Mouse (Mus musculus) embryonic facial prominence, embryonic 12.5 days (tissue): ENCODE data around the gene Gm17509. TPM values are rescaled to one million over a fixed set of nuclear protein-coding genes. Genes with fewer than 3 reads are reported as not detected.
A peak's percentile ranks its signal among the peaks of the same experiment; 100 is the strongest.

Experiments used
- ATAC-seq: fragments of 200-750 bp; cut with Nextera tagmentation; 2 replicates; pipeline ENCODE4 v1.8.0; 2017; ENCODE audit not compliant: insufficient number of reproducible peaks, insufficient read depth, low FRiP score, low TSS enrichment
- H3K27ac ChIP-seq: fragments of 300-500 bp; sonication (generic); 2 replicates; pipeline ENCODE4 v1.5.1; 2016; ENCODE audit warnings: mild to moderate bottlenecking
- H3K27me3 ChIP-seq: fragments of 300-500 bp; sonication (generic); 2 replicates; pipeline ENCODE4 v1.6.1; 2016; ENCODE audit warnings: mild to moderate bottlenecking, moderate library complexity
- H3K36me3 ChIP-seq: fragments of 300-500 bp; sonication (generic); 2 replicates; pipeline ENCODE4 v1.6.1; 2016; ENCODE audit warnings: mild to moderate bottlenecking
- H3K4me1 ChIP-seq: fragments of 300-500 bp; sonication (generic); 2 replicates; pipeline ENCODE4 v1.6.1; 2016
- H3K4me2 ChIP-seq: fragments of 300-500 bp; sonication (generic); replicated peaks from 2 replicates; pipeline ENCODE4 v1.6.1; 2016; ENCODE audit warnings: mild to moderate bottlenecking, moderate library complexity
- H3K4me3 ChIP-seq: fragments of 300-500 bp; sonication (generic); 2 replicates; pipeline ENCODE4 v1.5.1; 2016; ENCODE audit warnings: mild to moderate bottlenecking
- H3K9ac ChIP-seq: fragments of 300-500 bp; sonication (generic); 2 replicates; pipeline ENCODE4 v1.6.1; 2016; ENCODE audit warnings: mild to moderate bottlenecking, moderate library complexity
- H3K9me3 ChIP-seq: fragments of 300-500 bp; sonication (generic); 2 replicates; pipeline ENCODE4 v1.6.1; 2016; ENCODE audit warnings: mild to moderate bottlenecking, moderate library complexity
- WGBS: fragments of 180-500 bp; shearing (Covaris S2); methylation state at CpG from one replicate; pipeline ENCODE4 v1.1.7; 2016; 5-methylcytosine and 5-hydroxymethylcytosine counted together
- polyA plus RNA-seq: library from polyadenylated mRNA; unstranded; fragments of >200 nt; fragmentation: Nextera tagmentation; extraction: Ambion mirVana; gene quantifications from 2 replicates; pipeline ENCODE4 v1.2.1, GENCODE M21; 2016

Gm17509 gene
- polyA plus RNA-seq, 1 experiment from 2014 or later = 0.46 TPM

GRCm38 (mm10) chr13:117225561-117225960 is 4.7 kb upstream of the Gm17509 start:
- no peak overlapping the region for H3K4me2 ChIP-seq
- no peak overlapping the region for H3K9ac ChIP-seq
- peaks cover 7% of the 10 kb centered on the region; the same call in 1 of the 2 replicates for H3K4me1 ChIP-seq
- WGBS = 78% methylated on average over 6 of the region's 6 CpGs
- no peak for ATAC-seq
- no peaks in the 10 kb centered on the region for H3K9me3 ChIP-seq
- no peak overlapping the region for H3K4me3 ChIP-seq
- H3K36me3 ChIP-seq = no peaks in the 10 kb centered on the region
- H3K27me3 ChIP-seq = 0 out of 2 replicates have a peak, but pooled peaks cover 3% of the 10 kb centered on the region
- no peak overlapping the region for H3K27ac ChIP-seq

- ATAC-seq = no peak
- H3K4me3 ChIP-seq = no peak overlapping the region
- no peaks in the 10 kb centered on the region for H3K36me3 ChIP-seq
- no peak overlapping the region for H3K4me2 ChIP-seq
- peaks cover 3% of the 10 kb centered on the region; the same call in 1 of the 2 replicates for H3K27me3 ChIP-seq
- 69% methylated on average over 2 of the region's 2 CpGs for WGBS
- H3K4me1 ChIP-seq = peaks cover 7% of the 10 kb centered on the region; the same call in 1 of the 2 replicates
- H3K27ac ChIP-seq = no peak overlapping the region
- no peak overlapping the region for H3K9ac ChIP-seq
- H3K9me3 ChIP-seq = no peaks in the 10 kb centered on the region
Observed at GRCm38 (mm10) chr13:117224901-117225300, 4.0 kb upstream of the Gm17509 start.

GRCm38 (mm10) chr13:117223125-117223524 is 2.2 kb upstream of the Gm17509 start:
- H3K36me3 ChIP-seq = no peaks in the 10 kb centered on the region
- no peak overlapping the region for H3K4me2 ChIP-seq
- peaks cover 7% of the 10 kb centered on the region; the same call in 1 of the 2 replicates for H3K4me1 ChIP-seq
- no peak overlapping the region for H3K9ac ChIP-seq
- no peak overlapping the region for H3K27ac ChIP-seq
- no peaks in the 10 kb centered on the region for H3K9me3 ChIP-seq
- no peak for ATAC-seq
- peaks cover 3% of the 10 kb centered on the region; the same call in 1 of the 2 replicates for H3K27me3 ChIP-seq
- H3K4me3 ChIP-seq = no peak overlapping the region
- 40% methylated on average over 5 of the region's 5 CpGs for WGBS

- Histone ChIP-seq H3K36me3 (no peaks in the 10 kb centered on the region), H3K27ac (no peak overlapping the region), H3K27me3 (peaks cover 3% of the 10 kb centered on the region; the same call in 1 of the 2 replicates), H3K9ac (peak overlapping the region; percentile 72; the same call in 1 of the 2 replicates), H3K9me3 (no peaks in the 10 kb centered on the region), H3K4me1 (peaks cover 17% of the 10 kb centered on the region), H3K4me3 (peak overlapping the region; percentile 76), H3K4me2 (peak overlapping the region; percentile 91)
- peak; percentile 47; the same call in 1 of the 2 replicates for ATAC-seq
- WGBS = 5% methylated on average over 16 of the region's 16 CpGs
Observed at GRCm38 (mm10) chr13:117219871-117220500, 889 bp downstream of the Gm17509 start.

GRCm38 (mm10) chr13:117218092-117218491 is 2.8 kb downstream of the Gm17509 start:
- Histone ChIP-seq H3K4me3 (no peak overlapping the region), H3K9me3 (no peaks in the 10 kb centered on the region), H3K27ac (no peak overlapping the region), H3K4me2 (no peak overlapping the region), H3K9ac (no peak overlapping the region), H3K36me3 (no peaks in the 10 kb centered on the region), H3K4me1 (peaks cover 17% of the 10 kb centered on the region), H3K27me3 (peaks cover 3% of the 10 kb centered on the region; the same call in 1 of the 2 replicates)
- 79% methylated on average over 2 of the region's 2 CpGs for WGBS
- ATAC-seq = no peak

GRCm38 (mm10) chr13:117217621-117218020 is 3.3 kb downstream of the Gm17509 start:
- no peak overlapping the region for H3K4me3 ChIP-seq
- H3K36me3 ChIP-seq = no peaks in the 10 kb centered on the region
- H3K27me3 ChIP-seq = peaks cover 3% of the 10 kb centered on the region; the same call in 1 of the 2 replicates
- H3K27ac ChIP-seq = no peak overlapping the region
- ATAC-seq = no peak
- no peaks in the 10 kb centered on the region for H3K9me3 ChIP-seq
- WGBS = 38% methylated on average over 11 of the region's 11 CpGs
- peaks cover 17% of the 10 kb centered on the region for H3K4me1 ChIP-seq
- H3K4me2 ChIP-seq = no peak overlapping the region
- no peak overlapping the region for H3K9ac ChIP-seq

- no peak for ATAC-seq
- H3K9ac ChIP-seq = no peak overlapping the region
- no peak overlapping the region for H3K4me2 ChIP-seq
- no peak overlapping the region for H3K4me3 ChIP-seq
- WGBS = 12% methylated on average over 9 of the region's 9 CpGs
- H3K9me3 ChIP-seq = no peaks in the 10 kb centered on the region
- H3K36me3 ChIP-seq = no peaks in the 10 kb centered on the region
- no peak overlapping the region for H3K27ac ChIP-seq
- peaks cover under 1% of the 10 kb centered on the region; the same call in 1 of the 2 replicates for H3K27me3 ChIP-seq
- peaks cover 17% of the 10 kb centered on the region for H3K4me1 ChIP-seq
Observed at GRCm38 (mm10) chr13:117216752-117217363, 4.0 kb downstream of the Gm17509 start.

GRCm38 (mm10) chr13:117216126-117216525 is 4.7 kb downstream of the Gm17509 start:
- Histone ChIP-seq H3K4me2 (peak overlapping the region; percentile 15; the same call in 1 of the 2 replicates), H3K9ac (no peak overlapping the region), H3K4me1 (peaks cover 15% of the 10 kb centered on the region), H3K9me3 (no peaks in the 10 kb centered on the region), H3K27ac (no peak overlapping the region), H3K27me3 (no peaks in the 10 kb centered on the region; the same call in 1 of the 2 replicates), H3K36me3 (no peaks in the 10 kb centered on the region), H3K4me3 (no peak overlapping the region)
- no peak for ATAC-seq
- 18% methylated on average over 10 of the region's 10 CpGs for WGBS

GRCm38 (mm10) chr13:117215481-117215880 is 5.4 kb downstream of the Gm17509 start:
- 7% methylated on average over 10 of the region's 10 CpGs for WGBS
- Histone ChIP-seq H3K4me3 (no peak overlapping the region), H3K4me2 (no peak overlapping the region), H3K9me3 (no peaks in the 10 kb centered on the region), H3K27me3 (no peaks in the 10 kb centered on the region; the same call in 1 of the 2 replicates), H3K9ac (no peak overlapping the region), H3K36me3 (no peaks in the 10 kb centered on the region), H3K4me1 (peaks cover 15% of the 10 kb centered on the region), H3K27ac (no peak overlapping the region)
- no peak for ATAC-seq

GRCm38 (mm10) chr13:117211386-117211875 is 9.4 kb downstream of the Gm17509 start:
- Histone ChIP-seq H3K36me3 (no peaks in the 10 kb centered on the region), H3K9me3 (no peaks in the 10 kb centered on the region), H3K9ac (no peak overlapping the region), H3K27me3 (no peaks in the 10 kb centered on the region), H3K4me3 (no peak overlapping the region), H3K4me1 (peaks cover 15% of the 10 kb centered on the region; the same call in 1 of the 2 replicates), H3K4me2 (no peak overlapping the region), H3K27ac (no peak overlapping the region)
- no peak for ATAC-seq
- 28% methylated on average over 11 of the region's 11 CpGs for WGBS

GRCm38 (mm10) chr13:117208236-117208635 is 12.6 kb downstream of the Gm17509 start, which contains the start of gene Emb:
Emb (plus strand) TSS chr13:117208536.
- H3K4me3 ChIP-seq = no peak within 1 kb of the TSS
- no peak for ATAC-seq
- no peaks in the 10 kb centered on the region for H3K9me3 ChIP-seq
- no peaks in the 10 kb centered on the region for H3K36me3 ChIP-seq
- 80% methylated on average over 6 of the region's 6 CpGs for WGBS
- H3K4me2 ChIP-seq = no peak within 1 kb of the TSS
- no peak within 1 kb of the TSS for H3K27ac ChIP-seq
- H3K9ac ChIP-seq = no peak within 1 kb of the TSS
- H3K27me3 ChIP-seq = no peaks in the 10 kb centered on the region
- peaks cover 6% of the 10 kb centered on the region; the same call in 1 of the 2 replicates for H3K4me1 ChIP-seq

GRCm38 (mm10) chr13:117206066-117206465 is 14.8 kb downstream of the Gm17509 start:
- no peaks in the 10 kb centered on the region for H3K27me3 ChIP-seq
- no peak for ATAC-seq
- no peaks in the 10 kb centered on the region for H3K9me3 ChIP-seq
- peaks cover 4% of the 10 kb centered on the region; the same call in 1 of the 2 replicates for H3K4me1 ChIP-seq
- H3K27ac ChIP-seq = no peak overlapping the region
- no peak overlapping the region for H3K4me2 ChIP-seq
- no peak overlapping the region for H3K9ac ChIP-seq
- WGBS = 91% methylated on average over 8 of the region's 8 CpGs
- no peaks in the 10 kb centered on the region for H3K36me3 ChIP-seq
- H3K4me3 ChIP-seq = no peak overlapping the region
